Mouse (Mus musculus): Measurements from ENCODE around the gene Fstl1.

The Fstl1 gene

DNA sequence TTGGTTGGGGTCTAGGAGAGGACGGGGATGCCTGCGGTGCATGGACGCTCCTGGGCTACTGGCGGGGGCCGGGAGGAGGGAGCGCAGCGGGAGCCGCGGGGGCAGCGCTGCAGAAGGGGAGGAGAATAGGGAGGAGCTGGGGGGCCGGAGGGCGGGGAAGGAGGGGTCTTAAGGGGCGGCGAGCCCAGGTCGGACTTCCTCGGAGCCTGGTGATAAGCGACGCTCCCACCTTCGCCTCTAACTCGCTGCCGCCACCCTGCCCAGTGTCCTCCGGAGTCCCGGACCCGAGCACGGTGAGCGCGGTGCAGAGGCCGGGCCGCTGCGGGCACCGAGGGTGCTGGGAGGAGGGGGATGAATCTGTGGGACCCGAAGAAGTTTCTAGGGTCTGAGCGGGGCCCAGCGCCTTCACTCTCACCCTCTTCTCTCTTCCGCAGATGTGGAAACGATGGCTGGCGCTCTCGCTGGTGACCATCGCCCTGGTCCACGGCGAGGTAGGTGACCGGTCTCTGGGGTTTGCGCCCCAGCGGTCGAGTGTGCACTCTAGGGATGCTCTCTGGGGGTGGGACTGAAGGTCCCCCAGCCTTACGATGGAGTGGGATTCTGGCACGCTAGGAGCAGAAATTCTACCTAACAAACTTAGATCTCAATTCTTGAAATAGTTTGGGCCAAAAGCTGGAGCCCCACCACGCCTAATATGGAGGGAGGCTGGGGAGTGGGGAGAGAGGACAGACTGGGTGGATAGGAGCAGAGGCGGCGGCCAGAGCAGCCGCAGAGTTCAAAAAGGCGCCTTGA is at the start of gene Fstl1:
TSS of gene Fstl1 (plus strand) at position 14 of the 792 bp plus-strand sequence.
- DNase-seq, result peak in 1 of 2 experiments; percentile 4

DNA sequence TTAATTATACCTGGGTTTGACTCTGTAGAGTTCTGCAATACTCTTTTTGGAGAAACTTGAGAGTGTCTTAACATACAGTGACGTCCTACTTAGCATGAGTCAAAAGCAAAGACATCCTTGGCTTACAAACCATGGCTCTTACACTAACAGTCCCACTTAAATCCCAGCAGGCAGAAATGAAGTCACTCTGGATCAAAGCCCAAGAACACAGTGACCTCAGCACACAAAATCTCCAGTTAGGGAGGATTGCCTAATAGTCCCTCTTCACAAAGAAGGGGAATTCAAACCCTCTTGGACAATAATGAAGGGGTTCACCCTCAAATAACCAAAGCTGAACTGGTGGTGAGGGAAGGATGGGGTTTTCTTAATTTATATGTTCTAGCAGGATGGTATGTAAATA is 48.0 kb upstream of the Fstl1 start:
- DNase-seq, result no peak

- DNase-seq, result no peak
Measured at GRCm38 (mm10) chr16:37729381-37730150, 47.1 kb upstream of the Fstl1 start.

GRCm38 (mm10) chr16:37730293-37730835 is 46.3 kb upstream of the Fstl1 start:
- no peak for DNase-seq

- no peak for DNase-seq
Measured at GRCm38 (mm10) chr16:37731431-37731830, 45.2 kb upstream of the Fstl1 start.

DNA sequence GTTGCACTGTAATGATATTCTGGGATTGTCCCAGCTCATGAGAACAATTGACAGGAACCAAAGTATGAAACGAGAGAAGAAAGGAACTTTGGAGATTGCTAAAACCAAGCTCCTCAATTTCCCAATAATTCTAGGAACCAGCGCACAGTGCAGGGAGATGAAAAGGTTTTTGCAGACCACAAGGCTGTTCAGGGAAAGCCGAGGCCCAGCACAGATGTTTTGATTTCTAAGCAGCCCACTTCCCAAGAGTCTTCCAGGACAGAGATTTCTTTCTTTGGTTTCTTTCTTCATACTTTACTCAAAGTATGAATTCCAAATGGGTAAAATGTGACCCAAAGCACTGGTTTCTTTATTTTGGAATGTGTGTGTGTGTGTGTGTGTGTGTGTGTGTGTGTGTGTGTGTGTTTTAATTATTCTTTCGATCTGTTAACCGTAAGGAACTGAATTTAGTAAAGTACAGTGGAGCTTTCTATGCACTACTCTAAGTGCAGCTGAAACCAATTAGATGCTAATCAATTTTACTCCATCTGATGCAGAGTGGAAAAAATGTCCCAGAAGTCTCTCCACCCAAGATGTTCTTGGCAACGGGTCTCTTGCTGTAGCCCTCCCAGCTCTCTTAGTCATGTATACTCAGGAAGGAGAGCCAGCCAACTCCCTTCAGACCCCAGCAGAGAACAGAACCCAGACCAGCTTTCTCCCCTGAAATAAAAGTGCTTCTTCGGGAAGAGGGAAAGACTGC is 44.5 kb upstream of the Fstl1 start:
- DNase-seq, result no peak

- no peak for DNase-seq
Measured at GRCm38 (mm10) chr16:37740076-37740475, 36.6 kb upstream of the Fstl1 start.

DNA sequence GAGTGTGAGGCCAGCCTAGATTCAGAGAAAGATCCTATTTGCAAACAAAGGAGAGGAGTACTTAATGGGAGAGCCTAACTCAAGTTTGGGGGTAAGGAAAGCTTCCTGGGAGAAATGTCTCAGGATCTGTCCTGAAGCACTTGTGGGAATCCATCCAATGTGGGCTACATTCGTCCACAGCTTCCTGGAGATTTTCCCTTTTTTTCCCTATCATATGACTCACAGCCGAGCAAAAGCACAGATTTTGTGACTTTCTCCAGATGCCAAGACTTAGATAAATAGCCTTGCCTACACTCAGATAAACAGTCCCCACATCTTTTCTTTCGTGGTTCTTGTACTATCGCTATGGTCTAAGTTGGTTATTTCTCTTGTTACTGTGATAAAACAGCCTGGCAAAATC is 34.4 kb upstream of the Fstl1 start:
- no peak for DNase-seq

DNA sequence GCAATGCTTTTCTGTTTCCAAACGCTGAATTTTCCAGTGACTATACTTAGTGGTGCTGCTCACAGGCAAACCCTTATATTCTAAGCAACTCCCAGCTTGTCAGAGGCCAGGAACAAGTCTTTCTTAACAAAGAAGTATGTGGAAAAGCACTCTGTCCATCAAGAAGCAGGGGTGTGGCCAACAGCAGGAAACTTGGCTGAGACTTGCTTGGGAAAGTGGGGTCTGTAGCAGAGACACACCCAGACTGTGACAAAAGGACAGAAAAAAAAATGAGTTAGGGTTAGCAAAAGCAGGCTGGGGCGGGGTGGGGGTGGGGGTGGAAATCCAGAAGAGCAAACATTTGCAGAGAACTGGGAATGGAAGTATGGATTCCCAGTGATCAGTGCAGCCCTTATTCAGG is 23.8 kb upstream of the Fstl1 start:
- no peak for DNase-seq

DNA sequence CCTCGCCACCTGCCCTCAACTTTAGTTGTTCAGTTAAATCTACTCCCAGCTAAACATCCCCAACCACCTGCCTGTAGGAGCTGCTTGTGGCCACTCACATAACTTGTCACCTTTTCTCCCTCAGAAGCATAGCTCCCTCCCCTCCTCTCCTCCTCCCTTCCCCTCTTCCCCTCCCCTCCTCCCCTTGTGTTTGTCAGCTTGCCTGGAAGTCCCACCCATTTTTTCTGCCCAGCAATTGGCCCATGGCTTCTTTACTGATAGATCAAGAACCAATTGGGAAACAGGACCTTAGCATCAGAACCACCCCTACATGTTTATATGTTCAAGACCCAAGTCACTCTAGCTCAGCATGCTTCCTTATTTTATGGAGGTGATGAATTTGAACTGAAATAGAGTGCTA is 22.9 kb upstream of the Fstl1 start:
- no peak for DNase-seq

- DNase-seq, result no peak
Measured at GRCm38 (mm10) chr16:37754483-37754882, 22.2 kb upstream of the Fstl1 start.

DNA sequence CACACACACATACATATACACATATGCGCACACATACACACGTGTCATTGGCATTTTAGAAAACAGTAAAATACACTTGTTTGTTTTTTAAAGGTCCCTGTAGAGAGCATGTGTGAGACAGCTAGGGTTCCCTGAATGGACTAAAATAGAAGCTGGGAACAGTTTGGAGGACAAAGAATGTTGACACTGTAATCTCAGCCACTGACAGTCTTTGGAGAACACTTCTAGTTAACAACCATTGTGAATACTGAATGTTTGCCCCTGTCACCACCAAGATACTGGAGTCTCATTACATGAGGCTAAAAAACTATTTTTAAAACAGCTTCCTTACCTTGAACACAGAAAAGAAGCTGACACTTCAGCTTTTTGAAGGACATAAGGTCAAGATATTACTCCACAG is 19.4 kb upstream of the Fstl1 start:
- no peak for DNase-seq

DNA sequence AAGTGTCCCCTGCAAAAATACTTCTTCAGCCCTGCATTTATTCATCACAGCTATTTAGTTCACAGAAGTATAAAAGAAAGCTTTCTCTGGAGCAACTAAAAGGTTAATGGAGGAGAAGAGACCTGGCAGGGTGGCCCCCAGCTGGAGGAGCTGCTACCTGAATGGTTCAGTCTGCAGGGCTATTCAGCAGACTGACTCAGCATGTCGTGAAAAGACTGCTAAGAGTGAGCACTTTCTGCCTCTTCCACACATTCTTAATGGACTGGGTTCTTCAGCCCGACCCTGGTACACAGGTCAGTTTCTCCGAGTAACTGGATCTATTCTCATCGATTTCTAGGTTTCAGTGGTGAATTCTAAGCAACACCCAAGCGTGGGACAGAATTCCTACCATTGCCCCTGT is 12.9 kb upstream of the Fstl1 start:
- DNase-seq, result no peak

DNA sequence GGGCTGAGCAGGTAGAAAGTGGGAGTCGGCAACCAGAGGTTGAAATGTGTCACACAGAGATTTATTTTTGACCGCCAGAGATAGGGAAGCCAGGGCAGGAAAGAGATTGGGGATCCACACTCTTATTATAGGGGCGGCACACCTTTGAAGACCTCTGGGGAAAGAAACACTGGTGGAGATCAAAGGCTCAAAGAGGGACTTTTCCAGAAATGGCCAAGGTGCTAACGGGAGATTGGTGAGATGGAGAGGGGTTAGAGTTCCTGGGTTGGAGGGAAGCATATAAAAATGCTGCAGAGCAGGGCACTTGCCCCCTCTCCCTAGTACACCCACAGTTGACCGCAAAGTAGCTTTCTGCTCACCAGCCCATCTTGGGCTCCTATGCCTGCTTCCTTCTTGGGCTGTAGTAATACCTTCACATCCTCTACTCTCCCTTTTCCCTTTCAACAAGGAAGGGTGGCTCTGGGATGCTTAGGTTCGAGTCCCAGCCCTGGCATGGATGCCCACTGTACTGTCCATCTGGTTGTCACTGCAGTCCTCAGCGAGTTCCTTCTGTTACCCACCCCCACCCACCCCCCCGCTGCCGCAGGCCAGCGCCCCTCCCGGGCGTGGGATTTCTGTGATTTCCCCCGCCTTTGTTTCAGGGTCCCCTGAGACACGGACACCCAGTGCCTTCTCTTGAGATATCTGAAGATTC is 360 bp upstream of the Fstl1 start:
- no peak for DNase-seq

GRCm38 (mm10) chr16:37777796-37778475 is 1.3 kb downstream of the Fstl1 start:
- DNase-seq, result no peak

- DNase-seq, result no peak
Measured at GRCm38 (mm10) chr16:37778529-37778928, 1.9 kb downstream of the Fstl1 start.

- no peak for DNase-seq
Measured at GRCm38 (mm10) chr16:37779651-37780280, 3.1 kb downstream of the Fstl1 start.

DNA sequence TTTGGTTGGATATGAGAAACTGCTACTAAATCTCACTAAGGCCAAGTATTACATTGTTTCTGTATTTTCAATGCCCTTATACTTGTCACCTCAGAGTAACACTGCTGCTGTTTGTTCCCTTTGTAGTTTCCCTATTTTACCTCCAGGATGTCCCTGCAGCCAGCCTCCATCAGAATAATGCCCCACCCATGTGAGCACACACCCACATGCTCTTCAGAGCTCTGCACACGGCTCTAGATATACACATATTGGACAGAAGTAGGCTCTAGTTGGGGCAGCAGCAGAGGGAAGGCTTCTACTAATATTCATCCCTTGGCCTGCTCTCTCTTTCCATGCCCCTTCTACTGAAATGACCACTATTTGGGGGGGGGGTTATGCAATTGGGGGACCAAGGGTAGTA is 3.7 kb downstream of the Fstl1 start:
- no peak for DNase-seq

DNA sequence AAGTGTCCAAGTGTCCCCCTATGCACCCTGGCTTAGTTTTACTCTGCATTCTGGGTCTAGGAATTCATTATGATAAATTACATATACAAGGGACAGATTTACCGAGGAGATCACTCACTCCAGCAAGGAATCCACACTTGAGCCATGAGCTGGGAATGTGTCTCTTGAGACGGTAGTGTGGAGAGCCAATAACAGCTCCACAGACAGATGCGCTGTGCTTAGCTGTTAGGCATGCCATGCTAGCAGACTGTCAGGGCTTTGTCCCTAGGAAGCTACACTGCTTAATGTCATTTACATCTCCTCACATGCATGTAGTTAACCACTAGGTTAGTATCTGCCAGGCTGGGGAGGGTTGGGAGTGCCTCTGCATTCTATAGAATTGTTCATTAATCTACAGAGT is 4.2 kb downstream of the Fstl1 start:
- no peak for DNase-seq

DNA sequence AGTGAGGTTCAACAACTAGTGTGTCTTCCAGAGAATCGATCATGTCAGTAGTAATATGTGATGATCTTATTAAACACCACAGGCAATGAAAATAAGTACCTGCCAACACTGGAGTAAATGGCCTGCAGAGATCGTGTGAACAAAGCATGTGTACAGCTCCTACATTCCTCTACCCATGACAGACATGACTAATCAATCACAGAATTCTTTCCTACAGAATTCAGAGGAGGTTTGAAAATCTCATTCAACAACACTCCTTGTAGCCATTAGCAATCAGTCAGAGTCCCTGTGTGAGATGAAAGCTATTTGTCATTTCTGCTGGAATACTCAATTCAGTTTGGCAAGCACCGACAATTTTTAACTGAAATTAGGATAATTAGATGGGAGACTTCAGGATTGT is 7.9 kb downstream of the Fstl1 start:
- no peak for DNase-seq

DNA sequence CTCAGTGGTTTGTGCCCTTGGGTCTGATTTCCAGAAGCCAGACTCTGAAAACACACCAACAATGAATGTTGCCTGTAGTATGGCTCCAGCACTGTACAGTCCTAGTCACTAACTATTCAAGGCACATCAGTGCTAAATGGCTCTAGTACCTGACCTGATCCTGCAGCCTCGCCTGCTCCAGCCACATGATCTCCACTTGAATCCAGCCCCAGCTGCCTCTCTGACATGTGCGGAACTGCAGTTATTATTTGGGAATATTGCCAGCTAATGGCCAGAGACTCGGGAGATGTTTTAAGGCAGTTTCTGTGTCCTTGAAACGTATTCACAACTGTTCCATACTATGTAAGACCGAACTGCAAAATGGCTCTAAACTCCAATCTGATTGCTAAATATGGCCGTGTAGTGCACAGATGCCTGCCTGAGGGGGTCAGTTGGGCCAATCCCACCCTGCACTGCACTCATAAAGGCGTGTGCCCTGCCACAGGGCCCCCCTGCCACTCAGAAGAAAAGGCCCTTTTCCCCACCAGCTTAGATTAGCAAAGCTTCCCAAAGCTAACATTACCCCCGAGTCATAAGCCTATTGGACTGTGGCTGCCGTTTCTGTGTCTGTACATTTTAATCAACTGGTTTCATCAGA is 11.0 kb downstream of the Fstl1 start:
- no peak for DNase-seq
